Mouse (Mus musculus) urinary bladder, postnatal 14 days (tissue): ENCODE measurements around the gene Gm5724.

Experiments
- DNase-seq: peaks from one replicate; pipeline ENCODE4 v3.0.0; 2021; ENCODE audit warnings: low spot score

The Gm5724 gene

GRCm38 (mm10) chr6:141773710-141774109 lies at the start of gene Gm5724:
Gene Gm5724, minus strand, starts transcription at chr6:141773810.
- no peak for DNase-seq

GRCm38 (mm10) chr6:141797837-141798236 lies 24.2 kb upstream of the Gm5724 start:
- peak; percentile 38 for DNase-seq

GRCm38 (mm10) chr6:141774476-141774875 lies 866 bp upstream of the Gm5724 start:
- DNase-seq, result peak; percentile 5

- DNase-seq, result no peak
Measured at GRCm38 (mm10) chr6:141691246-141691645, 82.4 kb downstream of the Gm5724 start.

GRCm38 (mm10) chr6:141687008-141687407 lies 86.6 kb downstream of the Gm5724 start:
- DNase-seq, result no peak
